Mouse (Mus musculus) CH12.LX (cell line): ENCODE measurements around the gene Pappa2.

Source experiments
- CTCF ChIP-seq, 2 experiments: IDR thresholded peaks in 1 of 2; conservative IDR thresholded peaks in 1 of 2; 2 replicates each; pipeline ENCODE4 v1.5.1; 2011 to 2012; ENCODE audit warnings: low read depth in 2 of 2, low read length in 2 of 2, improper control_type of control experiment in 1 of 2, inconsistent platforms in 1 of 2, mild to moderate bottlenecking in 1 of 2, moderate library complexity in 1 of 2
- EP300 ChIP-seq: IDR thresholded peaks from 2 replicates; pipeline ENCODE4 v1.6.1; 2011; ENCODE audit warnings: low read length, improper control_type of control experiment
- ETS1 ChIP-seq: conservative IDR thresholded peaks from 2 replicates; pipeline ENCODE4 v1.6.1; 2012; ENCODE audit warnings: low read depth, mild to moderate bottlenecking, inconsistent platforms, low read length, improper control_type of control experiment, moderate library complexity
- GABPA ChIP-seq: IDR thresholded peaks from 2 replicates; pipeline ENCODE4 v1.6.1; 2012; ENCODE audit warnings: low read depth, low read length, improper control_type of control experiment, inconsistent platforms; ENCODE audit not compliant: insufficient replicate concordance
- JUND ChIP-seq: conservative IDR thresholded peaks from 2 replicates; pipeline ENCODE4 v1.6.1; 2011; ENCODE audit warnings: low read depth, low read length, improper control_type of control experiment
- MAFK ChIP-seq: IDR thresholded peaks from 2 replicates; pipeline ENCODE4 v1.6.1; 2011; ENCODE audit warnings: low read length, improper control_type of control experiment; ENCODE audit not compliant: insufficient replicate concordance
- MEF2A ChIP-seq: IDR thresholded peaks from 2 replicates; pipeline ENCODE4 v1.6.1; 2014; ENCODE audit warnings: low read depth, mild to moderate bottlenecking, inconsistent platforms, low read length, improper control_type of control experiment, borderline replicate concordance
- MYC ChIP-seq: IDR thresholded peaks from 2 replicates; pipeline ENCODE4 v1.6.1; 2011; ENCODE audit warnings: low read depth, mild to moderate bottlenecking, improper control_type of control experiment, low read length
- POLR2A ChIP-seq: IDR thresholded peaks from 2 replicates; pipeline ENCODE4 v1.6.1; 2011; ENCODE audit warnings: low read depth, mild to moderate bottlenecking, improper control_type of control experiment, low read length
- POLR2AphosphoS2 ChIP-seq: IDR thresholded peaks from 2 replicates; pipeline ENCODE4 v1.6.1; 2011; ENCODE audit warnings: low read depth, low read length, improper control_type of control experiment
- RAD21 ChIP-seq: IDR thresholded peaks from 2 replicates; pipeline ENCODE4 v1.6.1; 2011; ENCODE audit warnings: low read depth, mild to moderate bottlenecking, low read length, improper control_type of control experiment, moderate library complexity
- UBTF ChIP-seq: IDR thresholded peaks from 2 replicates; pipeline ENCODE4 v1.6.1; 2012; ENCODE audit warnings: low read depth, mild to moderate bottlenecking, inconsistent platforms, low read length, improper control_type of control experiment, moderate library complexity
- USF1 ChIP-seq: IDR thresholded peaks from 2 replicates; pipeline ENCODE4 v1.6.1; 2014; ENCODE audit warnings: low read depth, mild to moderate bottlenecking, inconsistent platforms, low read length, improper control_type of control experiment

DNA sequence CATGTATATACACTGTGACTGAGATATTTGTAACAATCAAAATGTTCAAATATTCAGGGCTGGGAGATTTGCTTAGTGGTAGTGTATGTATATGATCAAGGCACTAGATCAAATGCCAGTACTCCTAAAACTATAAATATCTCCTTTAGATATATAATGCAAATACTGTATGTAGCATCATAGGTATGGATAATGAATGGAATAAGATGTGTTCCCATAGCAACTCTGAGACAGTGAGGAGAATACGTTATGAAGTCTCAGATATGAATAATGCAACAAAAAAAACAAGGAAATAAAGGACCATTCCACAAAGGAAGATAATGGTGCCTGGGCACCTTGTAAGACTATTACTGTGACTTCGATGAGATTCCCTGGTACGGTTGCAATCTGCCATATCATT is 45.8 kb downstream of the Pappa2 start:
- TF ChIP-seq POLR2A = no peak
- TF ChIP-seq CTCF (conservative IDR thresholded peaks at IDR 0.05 in 1 of 2, IDR thresholded peaks at IDR 0.05 in 1 of 2; ENCODE audit: low read depth in 2 of 2, low read length in 2 of 2) = no peak
- no peak for TF ChIP-seq POLR2AphosphoS2
- TF ChIP-seq EP300 = no peak
- no peak for TF ChIP-seq MEF2A
- TF ChIP-seq MYC = no peak
- no peak for TF ChIP-seq JUND
- TF ChIP-seq ETS1 = no peak
- no peak for TF ChIP-seq MAFK
- no peak for TF ChIP-seq USF1
- TF ChIP-seq UBTF = no peak
- TF ChIP-seq RAD21 = no peak
- TF ChIP-seq GABPA = no peak
